Mouse (Mus musculus): ENCODE measurements around the gene Ubap2. TPM values are rescaled to one million over a fixed set of nuclear protein-coding genes. Genes with fewer than 3 reads are reported as not detected.
A peak's percentile ranks its signal among the peaks of the same experiment; 100 is the strongest.

The Ubap2 gene
- total RNA-seq, 1 experiment = 41.2 TPM

GRCm38 (mm10) chr4:41293907-41294306 lies 19.0 kb upstream of the Ubap2 start:
- Histone ChIP-seq H3K36me3 (ENCODE audit: control insufficient read depth, insufficient read depth, low read length, poor library complexity, severe bottlenecking) (peaks cover 42% of the 10 kb centered on the region), H3K9me3 (ENCODE audit: control insufficient read depth, insufficient read depth, low read depth, low read length) (no peaks in the 10 kb centered on the region), H3K4me1 (ENCODE audit: control insufficient read depth in 2 of 2, insufficient read depth in 2 of 2, low read length in 2 of 2, poor library complexity in 1 of 2) (no peaks in the 10 kb centered on the region), H3K27ac (ENCODE audit: insufficient read depth, low read depth, low read length, poor library complexity, severe bottlenecking) (no peak overlapping the region), H3K9ac (ENCODE audit: insufficient read depth, low read depth, low read length, poor library complexity, severe bottlenecking) (no peak overlapping the region), H3K4me3 (ENCODE audit: insufficient read depth in 1 of 2, low read depth in 1 of 2, low read length in 2 of 2, poor library complexity in 1 of 2, severe bottlenecking in 1 of 2) (no peak overlapping the region)
- in situ Hi-C loops (cut with MboI; ENCODE audit: low sequenced_read_pairs in 2 of 2, unreplicated experiment in 2 of 2) = no loop called here
- DNase-seq (ENCODE audit: low read depth, low spot score) = no peak
- no peak for TF ChIP-seq ZNF384 (IDR thresholded peaks at IDR 0.05; ENCODE audit: low read depth, low read length)
- TF ChIP-seq ZC3H11A (IDR thresholded peaks at IDR 0.05; ENCODE audit: borderline replicate concordance, low read depth, low read length) = no peak
- no peak for TF ChIP-seq MAFK (IDR thresholded peaks at IDR 0.05; ENCODE audit: insufficient read depth, low read depth, low read length)
- TF ChIP-seq HCFC1 (IDR thresholded peaks at IDR 0.05; ENCODE audit: borderline replicate concordance, insufficient read depth, low read length) = no peak

DNA sequence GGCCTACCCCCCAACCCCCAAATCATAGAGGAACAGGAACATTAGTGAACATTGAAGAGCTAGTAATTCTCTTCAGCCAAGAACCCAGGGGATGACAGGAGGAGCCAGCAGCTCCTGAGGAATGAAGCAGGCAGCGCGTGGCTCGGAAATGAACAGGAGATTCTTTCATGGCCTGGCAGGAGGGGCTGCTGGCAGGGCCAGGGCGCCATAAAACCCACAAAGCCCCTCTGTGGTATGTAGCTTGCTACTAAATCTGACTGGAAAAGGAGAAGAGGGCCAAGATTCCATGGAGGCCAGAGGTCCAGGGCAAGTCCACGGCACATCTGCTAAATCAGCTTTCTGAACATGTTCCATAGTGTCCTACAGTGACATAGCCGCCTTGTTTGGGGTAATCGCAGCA lies 14.9 kb upstream of the Ubap2 start:
- H3K27ac ChIP-seq (ENCODE audit: insufficient read depth, low read depth, low read length, poor library complexity, severe bottlenecking) = no peak overlapping the region
- H3K9me3 ChIP-seq (ENCODE audit: control insufficient read depth, insufficient read depth, low read depth, low read length) = no peaks in the 10 kb centered on the region
- H3K4me1 ChIP-seq (ENCODE audit: control insufficient read depth in 2 of 2, insufficient read depth in 2 of 2, low read length in 2 of 2, poor library complexity in 1 of 2) = peaks cover 0 to 3% of the 10 kb centered on the region in 2 experiments; a peak in 1 of 4 replicates
- no peak for DNase-seq (ENCODE audit: low read depth, low spot score)
- in situ Hi-C loops (cut with MboI; ENCODE audit: low sequenced_read_pairs in 2 of 2, unreplicated experiment in 2 of 2) = no loop called here
- TF ChIP-seq CHD2 (IDR thresholded peaks at IDR 0.05; ENCODE audit: low read depth, low read length) (no peak), MAFK (IDR thresholded peaks at IDR 0.05; ENCODE audit: insufficient read depth, low read depth, low read length) (no peak), ZNF384 (IDR thresholded peaks at IDR 0.05; ENCODE audit: low read depth, low read length) (no peak), HCFC1 (IDR thresholded peaks at IDR 0.05; ENCODE audit: borderline replicate concordance, insufficient read depth, low read length) (no peak), ZC3H11A (IDR thresholded peaks at IDR 0.05; ENCODE audit: borderline replicate concordance, low read depth, low read length) (no peak)
- no peak overlapping the region for H3K9ac ChIP-seq (ENCODE audit: insufficient read depth, low read depth, low read length, poor library complexity, severe bottlenecking)
- H3K36me3 ChIP-seq (ENCODE audit: control insufficient read depth, insufficient read depth, low read length, poor library complexity, severe bottlenecking) = peaks cover 22% of the 10 kb centered on the region
- H3K4me3 ChIP-seq (ENCODE audit: insufficient read depth in 1 of 2, low read depth in 1 of 2, low read length in 2 of 2, poor library complexity in 1 of 2, severe bottlenecking in 1 of 2) = no peak overlapping the region

DNA sequence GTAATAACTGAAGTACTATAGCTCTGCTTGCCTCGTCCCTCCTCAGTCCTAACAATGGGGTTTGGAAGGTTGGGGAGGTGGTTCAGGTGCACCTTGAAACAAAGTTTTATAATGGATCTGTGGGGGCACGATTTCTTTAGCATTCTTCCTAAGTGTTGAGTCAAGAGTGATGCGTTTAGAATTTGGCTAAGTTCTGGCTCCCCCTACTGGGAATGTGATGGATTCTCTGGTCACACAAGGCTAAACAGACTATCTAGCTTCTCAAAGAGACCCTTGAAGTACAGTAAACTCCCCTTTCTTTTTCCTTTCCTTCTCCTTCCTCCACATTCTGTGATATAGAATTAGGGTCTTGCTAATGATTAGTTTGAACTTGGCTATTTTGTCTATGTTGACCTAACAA lies 11.5 kb upstream of the Ubap2 start:
- in situ Hi-C loops (cut with MboI; ENCODE audit: low sequenced_read_pairs in 2 of 2, unreplicated experiment in 2 of 2) = no loop called here
- H3K27ac ChIP-seq (ENCODE audit: insufficient read depth, low read depth, low read length, poor library complexity, severe bottlenecking) = no peak overlapping the region
- DNase-seq (ENCODE audit: low read depth, low spot score) = no peak

DNA sequence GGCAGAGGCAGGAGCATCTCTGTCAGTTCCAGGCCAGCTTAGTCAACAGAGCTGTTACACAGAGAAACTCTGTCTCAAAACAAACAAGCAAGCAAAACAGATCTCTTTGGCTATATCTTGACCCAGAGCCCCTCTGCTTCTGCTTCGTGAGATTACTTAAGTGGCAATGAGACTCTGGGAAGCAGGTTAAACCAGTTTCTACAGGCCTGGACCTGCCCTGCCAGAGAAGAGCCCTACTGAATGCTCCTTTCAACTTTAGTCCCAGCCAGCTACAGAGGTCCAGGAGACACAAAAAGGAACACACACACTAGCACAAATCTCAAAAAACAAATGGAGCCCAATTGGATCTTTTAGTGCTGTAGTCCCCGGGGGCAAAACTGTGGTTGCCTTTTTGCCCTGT lies 9.1 kb upstream of the Ubap2 start:
- Histone ChIP-seq H3K27ac (ENCODE audit: insufficient read depth, low read depth, low read length, poor library complexity, severe bottlenecking) (no peak overlapping the region; the same call in 1 of the 2 replicates), H3K9ac (ENCODE audit: insufficient read depth, low read depth, low read length, poor library complexity, severe bottlenecking) (no peak overlapping the region; the same call in 1 of the 2 replicates), H3K4me3 (ENCODE audit: insufficient read depth in 1 of 2, low read depth in 1 of 2, low read length in 2 of 2, poor library complexity in 1 of 2, severe bottlenecking in 1 of 2) (no peak overlapping the region), H3K36me3 (ENCODE audit: control insufficient read depth, insufficient read depth, low read length, poor library complexity, severe bottlenecking) (no peaks in the 10 kb centered on the region), H3K9me3 (ENCODE audit: control insufficient read depth, insufficient read depth, low read depth, low read length) (no peaks in the 10 kb centered on the region), H3K4me1 (ENCODE audit: control insufficient read depth in 2 of 2, insufficient read depth in 2 of 2, low read length in 2 of 2, poor library complexity in 1 of 2) (peaks cover 3 to 4% of the 10 kb centered on the region in 2 experiments; a peak in 2 of 4 replicates)
- TF ChIP-seq MAFK (IDR thresholded peaks at IDR 0.05; ENCODE audit: insufficient read depth, low read depth, low read length) (no peak), ZNF384 (IDR thresholded peaks at IDR 0.05; ENCODE audit: low read depth, low read length) (no peak), ZC3H11A (IDR thresholded peaks at IDR 0.05; ENCODE audit: borderline replicate concordance, low read depth, low read length) (no peak), CHD2 (IDR thresholded peaks at IDR 0.05; ENCODE audit: low read depth, low read length) (no peak), HCFC1 (IDR thresholded peaks at IDR 0.05; ENCODE audit: borderline replicate concordance, insufficient read depth, low read length) (no peak)
- in situ Hi-C loops (cut with MboI; ENCODE audit: low sequenced_read_pairs in 2 of 2, unreplicated experiment in 2 of 2) = no loop called here
- no peak for DNase-seq (ENCODE audit: low read depth, low spot score)

More for the DNA sequence above, 11.5 kb upstream of the Ubap2 start:
- Histone ChIP-seq H3K4me3 (ENCODE audit: insufficient read depth in 1 of 2, low read depth in 1 of 2, low read length in 2 of 2, poor library complexity in 1 of 2, severe bottlenecking in 1 of 2) (no peak overlapping the region), H3K9ac (ENCODE audit: insufficient read depth, low read depth, low read length, poor library complexity, severe bottlenecking) (no peak overlapping the region), H3K4me1 (ENCODE audit: control insufficient read depth in 2 of 2, insufficient read depth in 2 of 2, low read length in 2 of 2, poor library complexity in 1 of 2) (peaks cover 3 to 4% of the 10 kb centered on the region in 2 experiments; a peak in 2 of 4 replicates), H3K36me3 (ENCODE audit: control insufficient read depth, insufficient read depth, low read length, poor library complexity, severe bottlenecking) (peaks cover 5% of the 10 kb centered on the region; the same call in 1 of the 2 replicates), H3K9me3 (ENCODE audit: control insufficient read depth, insufficient read depth, low read depth, low read length) (no peaks in the 10 kb centered on the region)
- TF ChIP-seq HCFC1 (IDR thresholded peaks at IDR 0.05; ENCODE audit: borderline replicate concordance, insufficient read depth, low read length) = no peak
- TF ChIP-seq ZNF384 (IDR thresholded peaks at IDR 0.05; ENCODE audit: low read depth, low read length) = no peak
- no peak for TF ChIP-seq CHD2 (IDR thresholded peaks at IDR 0.05; ENCODE audit: low read depth, low read length)
- TF ChIP-seq ZC3H11A (IDR thresholded peaks at IDR 0.05; ENCODE audit: borderline replicate concordance, low read depth, low read length) = no peak
- peak; percentile 37; the same call in 1 of the 2 replicates for TF ChIP-seq MAFK (IDR thresholded peaks at IDR 0.05; ENCODE audit: insufficient read depth, low read depth, low read length)

Measured in ES-E14 (cell line).